Mouse (Mus musculus) heart, adult 11 months (tissue): ENCODE measurements around the gene Birc6.

Experiments
- DNase-seq: peaks from one replicate; pipeline ENCODE4 v3.0.0; 2022

Gene Birc6

GRCm38 (mm10) chr17:74569219-74569618, 41.1 kb downstream of the Birc6 start:
- no peak for DNase-seq

GRCm38 (mm10) chr17:74570585-74570984, 42.5 kb downstream of the Birc6 start:
- DNase-seq = no peak

- DNase-seq = no peak
Observed at GRCm38 (mm10) chr17:74577173-74577572, 49.1 kb downstream of the Birc6 start.

GRCm38 (mm10) chr17:74579586-74579985, 51.5 kb downstream of the Birc6 start:
- no peak for DNase-seq

- no peak for DNase-seq
Observed at GRCm38 (mm10) chr17:74580738-74581137, 52.6 kb downstream of the Birc6 start.

GRCm38 (mm10) chr17:74586768-74587167, 58.7 kb downstream of the Birc6 start:
- no peak for DNase-seq

- DNase-seq = no peak
Observed at GRCm38 (mm10) chr17:74598908-74599307, 70.8 kb downstream of the Birc6 start.

- DNase-seq = no peak
Observed at GRCm38 (mm10) chr17:74599396-74599795, 71.3 kb downstream of the Birc6 start.

GRCm38 (mm10) chr17:74601201-74601600, 73.1 kb downstream of the Birc6 start:
- DNase-seq = no peak

GRCm38 (mm10) chr17:74630798-74631197, 102.7 kb downstream of the Birc6 start:
- no peak for DNase-seq

- DNase-seq = no peak
Observed at GRCm38 (mm10) chr17:74642445-74642844, 114.3 kb downstream of the Birc6 start.

GRCm38 (mm10) chr17:74658362-74658761, 130.3 kb downstream of the Birc6 start:
- DNase-seq = no peak

- DNase-seq = no peak
Observed at GRCm38 (mm10) chr17:74668010-74668409, 139.9 kb downstream of the Birc6 start.

- DNase-seq = no peak
Observed at GRCm38 (mm10) chr17:74670031-74670430, 141.9 kb downstream of the Birc6 start.

- no peak for DNase-seq
Observed at GRCm38 (mm10) chr17:74672446-74672845, 144.4 kb downstream of the Birc6 start.

GRCm38 (mm10) chr17:74673251-74673650, 145.2 kb downstream of the Birc6 start:
- DNase-seq = no peak

- no peak for DNase-seq
Observed at GRCm38 (mm10) chr17:74678061-74678460, 150.0 kb downstream of the Birc6 start.

- DNase-seq = no peak
Observed at GRCm38 (mm10) chr17:74684927-74685326, 156.8 kb downstream of the Birc6 start.

GRCm38 (mm10) chr17:74688555-74688954, 160.5 kb downstream of the Birc6 start:
- DNase-seq = no peak

- no peak for DNase-seq
Observed at GRCm38 (mm10) chr17:74689406-74689805, 161.3 kb downstream of the Birc6 start.

- DNase-seq = peak; percentile 54
Observed at GRCm38 (mm10) chr17:74701661-74702060, 173.6 kb downstream of the Birc6 start.

- peak; percentile 43 for DNase-seq
Observed at GRCm38 (mm10) chr17:74705480-74705879, 177.4 kb downstream of the Birc6 start.

GRCm38 (mm10) chr17:74706593-74706992, 178.5 kb downstream of the Birc6 start:
- DNase-seq = peak; percentile 37

GRCm38 (mm10) chr17:74707637-74708152, 179.6 kb downstream of the Birc6 start:
- peak; percentile 34 for DNase-seq

- peak; percentile 41 for DNase-seq
Observed at GRCm38 (mm10) chr17:74710731-74711130, 182.6 kb downstream of the Birc6 start.

- no peak for DNase-seq
Observed at GRCm38 (mm10) chr17:74711627-74712026, 183.5 kb downstream of the Birc6 start.
